Mouse (Mus musculus): ENCODE results near the gene Itpr3.
A peak's percentile ranks its signal among the peaks of the same experiment; 100 is the strongest.

GRCm38 (mm10) chr17:27028284-27028795 lies 28.8 kb upstream of the Itpr3 start:
- TF ChIP-seq POLR2A (IDR thresholded peaks at IDR 0.05; ENCODE audit: borderline replicate concordance, control insufficient read depth, low read depth, low read length) (peak; percentile 76), CTCF (IDR thresholded peaks at IDR 0.05; ENCODE audit: control insufficient read depth, insufficient read depth, low read length) (peak; percentile 82)

Measured in bone marrow, adult 2 months (tissue).